Mouse (Mus musculus) MEL (cell line): ENCODE data around the gene Ccdc159.

ENCODE experiments used
- E2F4 ChIP-seq: IDR thresholded peaks from 2 replicates; pipeline ENCODE4 v1.6.1; 2011; ENCODE audit warnings: low read depth, low read length, improper control_type of control experiment, borderline replicate concordance
- EP300 ChIP-seq, 2 experiments: IDR thresholded peaks; 2 replicates each; pipeline ENCODE4 v1.6.1; 2011; ENCODE audit warnings: improper control_type of control experiment in 2 of 2, low read length in 2 of 2, low read depth in 1 of 2, mild to moderate bottlenecking in 1 of 2
- ETS1 ChIP-seq: IDR thresholded peaks from 2 replicates; pipeline ENCODE4 v1.6.1; 2012; ENCODE audit warnings: low read depth, mild to moderate bottlenecking, inconsistent platforms, low read length, improper control_type of control experiment, moderate library complexity
- MXI1 ChIP-seq: IDR thresholded peaks from 2 replicates; pipeline ENCODE4 v1.6.1; 2011; ENCODE audit warnings: mild to moderate bottlenecking, low read depth, low read length, improper control_type of control experiment
- POLR2A ChIP-seq, 2 experiments: IDR thresholded peaks; 2 replicates each; pipeline ENCODE4 v1.6.1; 2011 to 2012; ENCODE audit warnings: low read length in 2 of 2, mild to moderate bottlenecking in 2 of 2, control low read depth in 1 of 2, improper control_type of control experiment in 1 of 2, low read depth in 1 of 2, moderate library complexity in 1 of 2; ENCODE audit not compliant: control insufficient read depth in 1 of 2, insufficient read depth in 1 of 2, poor library complexity in 1 of 2
- POLR2AphosphoS2 ChIP-seq: IDR thresholded peaks from 2 replicates; pipeline ENCODE4 v1.6.1; 2011; ENCODE audit warnings: low read length, improper control_type of control experiment
- RAD21 ChIP-seq: IDR thresholded peaks from 2 replicates; pipeline ENCODE4 v1.6.1; 2011; ENCODE audit warnings: mild to moderate bottlenecking, low read depth, low read length, improper control_type of control experiment
- UBTF ChIP-seq: IDR thresholded peaks from 2 replicates; pipeline ENCODE4 v1.6.1; 2012; ENCODE audit warnings: low read depth, mild to moderate bottlenecking, inconsistent platforms, low read length, improper control_type of control experiment, moderate library complexity, borderline replicate concordance; ENCODE audit not compliant: insufficient read depth

DNA sequence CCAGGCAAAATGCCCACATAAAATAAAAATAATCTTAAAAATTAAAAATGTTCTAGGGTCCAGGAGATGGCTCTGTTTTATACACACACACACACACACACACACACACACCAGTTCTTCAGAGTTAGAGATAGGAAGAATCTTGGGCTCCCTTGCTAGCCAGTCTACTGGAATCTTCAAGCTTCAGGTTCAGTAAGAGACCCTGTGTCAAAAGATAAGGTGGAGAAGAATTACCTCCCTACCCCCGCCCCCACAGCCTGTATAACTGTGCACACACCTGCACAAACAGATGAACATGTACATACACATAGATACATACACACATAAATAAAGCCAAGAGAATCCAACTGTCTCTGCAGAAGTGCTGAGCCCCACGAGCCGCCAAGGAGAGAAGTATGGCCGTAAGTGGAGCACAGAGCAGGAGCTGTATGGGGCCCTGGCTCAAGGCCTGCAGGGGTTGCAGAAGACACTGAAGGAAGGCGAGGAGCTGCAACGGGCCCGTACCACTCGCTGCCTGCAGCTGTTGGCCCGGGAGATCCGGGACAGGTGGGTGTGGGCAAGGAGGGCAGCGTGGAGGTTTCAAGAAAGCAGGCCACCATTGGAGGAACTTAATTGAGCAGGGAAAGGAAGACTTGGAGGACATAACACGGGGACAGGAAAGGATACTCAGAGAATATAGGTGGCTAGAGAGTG, 5.3 kb downstream of the Ccdc159 start:
- TF ChIP-seq MXI1 (no peak), UBTF (no peak), RAD21 (no peak), EP300 (IDR thresholded peaks at IDR 0.05; ENCODE audit: low read depth in 1 of 2, low read length in 2 of 2) (peak; percentile 31 to 78; a peak in 3 of 4 replicates), POLR2AphosphoS2 (no peak), E2F4 (no peak), ETS1 (no peak; the same call in 1 of the 2 replicates), POLR2A (IDR thresholded peaks at IDR 0.05; ENCODE audit: control insufficient read depth in 1 of 2, insufficient read depth in 1 of 2, low read depth in 1 of 2, low read length in 2 of 2, poor library complexity in 1 of 2) (no peak)
